Mouse (Mus musculus) brain, embryonic 18.5 days (tissue): ENCODE measurements at regions not wholly inside any gene's neighbourhood (a gene's known extent, or its start where the extent isn't known, plus 50 kb on each side); places are given as distances from the start of the nearest gene placed in this dataset.
"Not testable (repeated sequence)": the region's sequence is repeated elsewhere in the genome, so short reads cannot be mapped to it uniquely, and the experiment has no call there.

Source experiments
- DNase-seq: peaks from one replicate; pipeline ENCODE4 v3.0.0-alpha.2; 2012; ENCODE audit warnings: low read depth, low spot score

DNA sequence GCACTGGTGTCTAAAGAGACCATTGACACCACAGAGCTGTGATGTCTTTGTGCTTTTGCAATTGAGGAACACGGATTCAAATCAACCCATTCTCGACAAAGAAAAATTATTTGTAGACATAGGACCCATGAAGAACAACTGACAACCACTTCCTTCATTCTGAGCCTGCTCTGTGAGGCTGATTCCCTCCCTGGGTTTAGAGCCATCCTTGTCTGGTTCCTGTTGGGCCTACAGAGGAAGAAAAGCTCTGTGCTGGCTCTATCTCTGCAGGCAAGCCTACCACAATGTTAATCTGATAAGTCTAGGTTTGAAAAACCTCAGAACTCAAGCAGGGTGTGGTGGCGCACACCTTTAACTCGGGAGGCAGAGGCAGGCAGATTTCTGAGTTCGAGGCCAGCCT lies 84.2 kb upstream of the Tbl1xr1 start:
- no peak for DNase-seq

DNA sequence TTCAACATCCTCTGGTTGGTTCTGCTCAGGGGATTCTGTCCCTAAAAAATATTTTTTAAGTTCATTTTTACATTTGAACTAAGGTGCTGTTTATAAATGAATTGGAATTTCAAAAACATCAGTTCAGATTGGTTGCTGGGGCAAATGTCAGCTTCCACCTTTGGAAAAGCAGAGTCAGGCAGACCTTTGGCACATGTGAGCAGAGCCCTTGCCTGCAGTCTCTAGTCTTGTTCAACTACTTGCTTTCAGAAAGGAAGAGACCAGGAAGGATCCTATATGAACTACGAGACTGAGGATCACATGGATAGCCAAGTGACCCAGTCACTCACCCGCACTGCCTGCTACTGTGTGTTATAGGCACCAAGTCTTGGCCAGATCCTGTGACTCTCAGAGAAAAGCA lies 82.5 kb upstream of the Tbl1xr1 start:
- DNase-seq = no peak

DNA sequence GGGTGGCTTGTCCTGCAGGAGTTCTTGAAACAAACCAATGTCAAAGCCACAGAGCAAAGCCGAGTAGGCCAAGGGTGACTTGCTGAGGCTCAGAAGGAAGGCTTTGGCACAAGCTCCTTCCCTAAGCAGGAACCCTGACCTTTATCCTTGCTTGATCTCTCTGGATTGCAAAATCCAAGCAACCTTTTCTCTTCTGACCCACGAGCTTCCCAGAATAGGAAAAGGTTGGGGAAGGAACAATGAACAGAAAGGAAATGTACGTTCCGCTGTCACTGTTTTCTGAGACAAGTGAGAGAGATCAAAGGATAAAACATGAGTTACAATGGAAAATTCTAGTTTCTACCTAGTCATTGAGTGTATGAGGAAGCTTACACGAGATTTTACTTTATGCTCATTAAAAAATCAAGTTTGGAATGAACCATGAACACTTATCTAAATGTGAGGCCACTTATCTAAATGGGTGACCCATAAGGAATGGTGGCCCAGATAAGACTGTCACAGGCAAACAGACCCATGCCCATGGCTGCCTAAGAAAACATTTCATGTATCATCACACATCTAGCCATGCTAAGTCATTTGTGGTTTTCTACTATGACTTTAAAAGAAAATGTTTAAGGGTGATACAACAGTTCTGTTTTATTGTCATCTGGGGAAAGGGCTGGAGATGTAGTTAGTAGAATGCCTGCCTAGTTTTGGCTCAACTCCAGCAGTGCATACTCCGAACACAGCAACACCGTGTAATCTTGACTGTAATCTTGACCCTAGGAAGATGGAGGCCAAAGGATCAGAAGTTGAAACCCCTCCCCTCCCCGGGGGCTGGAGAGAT lies 80.7 kb upstream of the Tbl1xr1 start:
- DNase-seq = no peak

DNA sequence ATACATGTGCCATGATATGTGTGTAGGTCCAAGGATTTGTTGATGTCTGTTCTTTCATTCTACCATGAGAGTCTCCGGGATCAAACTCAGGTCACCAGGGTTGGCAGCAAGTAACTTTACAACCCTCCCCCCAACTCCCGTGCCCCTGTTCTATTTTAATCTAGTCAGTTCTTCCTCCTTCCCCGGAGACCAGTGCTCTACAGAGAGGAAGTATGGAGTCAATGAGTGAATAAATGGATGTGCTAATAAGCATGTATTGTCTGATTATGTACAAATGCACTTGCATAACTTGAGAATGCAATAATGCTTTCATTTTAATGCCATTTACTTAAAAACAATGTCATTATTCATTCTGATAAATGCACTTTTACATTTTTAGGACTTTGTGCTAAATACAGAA lies 79.1 kb upstream of the Tbl1xr1 start:
- no peak for DNase-seq

DNA sequence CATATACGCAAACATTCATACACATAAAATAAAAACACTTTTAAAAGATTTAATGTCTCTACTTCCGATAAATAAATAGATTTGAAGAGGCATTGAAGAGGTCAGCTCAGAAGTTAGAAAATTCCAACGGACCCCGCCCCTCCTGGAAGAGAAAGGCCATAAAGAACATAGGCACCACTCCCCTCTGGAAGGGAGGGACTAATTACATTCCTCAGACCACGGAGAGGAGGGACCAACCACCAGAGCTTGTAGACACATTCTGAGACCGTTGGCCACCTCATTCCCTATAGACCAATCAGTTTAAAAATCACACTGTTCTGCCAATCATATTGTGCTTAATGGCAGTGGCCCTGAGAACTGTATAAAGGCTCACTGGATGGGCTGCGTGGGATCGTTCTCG lies 71.0 kb upstream of the Tbl1xr1 start:
- no peak for DNase-seq

DNA sequence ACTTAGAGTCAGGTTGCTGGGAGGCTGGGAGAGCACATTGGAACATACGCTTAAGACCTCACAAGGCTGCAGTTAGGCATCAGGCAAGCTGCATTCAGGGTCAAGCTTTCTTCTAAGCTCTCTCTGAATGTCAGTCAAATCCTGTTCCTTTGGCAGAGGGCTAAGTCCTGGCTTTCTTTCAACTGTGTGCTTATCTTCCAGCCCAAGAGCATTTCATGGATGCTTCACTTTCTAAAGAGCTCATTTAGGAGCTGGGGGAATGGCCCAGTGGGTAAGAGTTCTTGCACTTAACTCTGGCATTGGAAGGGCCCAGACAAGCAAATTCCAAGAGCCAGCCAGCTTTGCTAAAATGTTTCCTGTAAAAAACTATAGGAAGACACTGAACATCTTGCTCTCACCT lies 70.3 kb upstream of the Tbl1xr1 start:
- DNase-seq = peak; percentile 4

DNA sequence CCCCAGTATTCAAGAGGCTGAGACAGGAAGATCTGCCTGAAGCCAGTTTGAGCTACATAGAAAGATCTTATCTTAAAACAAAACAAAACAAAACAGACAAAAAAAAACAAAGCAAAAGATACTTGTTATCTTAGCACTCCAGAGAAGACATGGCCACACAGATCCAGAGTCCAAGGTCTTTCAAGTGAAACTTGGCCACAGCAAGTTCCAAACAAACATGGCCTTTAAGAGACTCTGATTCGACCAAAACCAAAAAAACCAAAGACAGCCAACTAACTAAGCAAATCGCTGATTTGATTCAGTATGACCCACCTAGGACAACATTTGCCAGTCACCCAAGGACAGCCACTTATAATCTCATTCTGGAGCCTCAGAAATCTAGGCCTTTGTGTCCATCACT lies 69.8 kb upstream of the Tbl1xr1 start:
- DNase-seq = no peak

DNA sequence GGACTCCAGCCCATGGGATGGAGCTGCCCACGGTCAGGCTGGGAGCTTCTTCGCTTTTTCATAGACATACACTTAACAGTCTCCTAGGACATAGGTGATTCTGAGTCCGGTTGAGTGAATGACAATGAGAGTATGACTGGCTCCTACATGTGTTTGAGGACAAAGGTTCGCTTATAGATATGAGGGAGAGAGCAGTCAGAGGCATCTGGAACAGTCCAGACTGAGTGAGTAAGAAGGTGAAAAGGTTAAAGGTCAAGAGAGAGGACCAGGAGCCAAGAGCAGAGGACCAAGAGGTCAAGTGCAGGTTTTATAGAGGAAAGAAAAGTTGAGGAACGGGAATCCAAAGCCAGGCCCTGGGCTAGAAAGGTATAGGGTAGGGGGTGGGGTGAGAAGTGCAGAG lies 68.7 kb upstream of the Tbl1xr1 start:
- no peak for DNase-seq

DNA sequence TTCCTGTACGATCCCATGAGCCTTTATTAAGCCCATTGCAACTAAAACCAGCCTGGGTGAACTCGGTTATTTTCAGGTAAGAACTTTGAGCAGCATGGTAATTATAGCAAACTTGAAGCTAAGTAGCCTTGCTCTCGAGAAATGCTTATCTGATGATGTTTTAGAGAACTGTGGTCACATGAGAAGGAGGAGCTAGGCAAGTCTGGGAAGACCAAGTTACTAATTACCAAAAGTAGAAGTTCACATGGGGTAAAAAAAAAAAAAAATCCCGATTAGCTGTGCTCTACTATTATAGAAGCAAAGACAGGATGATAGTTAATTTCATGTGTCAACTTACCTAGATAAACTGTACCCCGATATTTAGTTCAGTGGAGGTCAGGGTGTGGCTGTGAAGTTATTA lies 68.0 kb upstream of the Tbl1xr1 start:
- no peak for DNase-seq

DNA sequence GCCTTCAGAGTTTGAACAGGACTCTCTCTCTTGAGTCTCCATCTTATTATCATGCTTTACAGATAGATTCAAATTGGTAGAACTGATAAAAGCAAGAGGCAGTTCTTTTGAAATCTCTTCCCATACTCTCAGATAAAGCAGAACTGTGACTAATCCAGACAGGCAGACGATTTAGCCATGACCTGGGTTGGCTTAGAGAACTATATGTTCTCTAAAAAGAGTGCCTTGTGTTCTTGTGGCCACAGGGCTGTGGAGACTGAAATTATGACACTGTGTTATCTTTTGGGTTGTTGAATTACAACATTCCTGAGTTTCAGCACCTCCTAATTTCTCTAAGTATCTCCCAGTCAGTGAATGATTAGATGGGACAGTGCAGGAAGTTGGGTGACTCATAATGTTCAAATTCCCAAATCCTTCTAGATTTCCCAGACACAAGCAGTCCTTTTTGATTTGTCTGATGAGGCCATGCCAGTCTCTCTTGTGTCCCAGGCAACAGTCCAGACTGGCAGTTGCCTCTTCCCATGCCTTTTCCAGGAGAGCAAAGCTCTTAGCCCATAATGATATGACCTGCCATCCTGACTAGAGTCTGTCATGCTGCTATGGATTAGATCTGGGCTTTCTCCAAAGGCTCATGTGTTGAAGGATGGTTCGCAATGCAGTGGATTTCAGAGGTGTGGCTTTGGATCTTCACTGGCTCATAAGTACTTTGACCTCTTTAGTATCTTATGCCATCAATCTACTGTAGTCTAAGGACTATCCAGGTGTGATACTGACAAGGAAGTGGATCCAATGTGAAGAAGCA lies 66.4 kb upstream of the Tbl1xr1 start:
- no peak for DNase-seq

DNA sequence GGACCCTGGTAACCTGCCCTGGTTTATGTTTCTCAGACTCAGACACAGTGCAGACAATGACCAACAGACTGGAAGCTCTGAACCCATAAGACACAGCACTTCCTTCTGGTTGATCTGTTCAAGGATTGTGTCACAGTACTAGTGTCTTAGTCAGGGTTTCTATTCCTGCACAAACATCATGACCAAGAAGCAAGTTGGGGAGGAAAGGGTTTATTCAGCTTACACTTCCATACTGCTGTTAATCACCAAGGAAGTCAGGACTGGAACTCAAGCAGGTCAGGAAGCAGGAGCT lies 65.8 kb upstream of the Tbl1xr1 start:
- DNase-seq = not testable (repeated sequence)

DNA sequence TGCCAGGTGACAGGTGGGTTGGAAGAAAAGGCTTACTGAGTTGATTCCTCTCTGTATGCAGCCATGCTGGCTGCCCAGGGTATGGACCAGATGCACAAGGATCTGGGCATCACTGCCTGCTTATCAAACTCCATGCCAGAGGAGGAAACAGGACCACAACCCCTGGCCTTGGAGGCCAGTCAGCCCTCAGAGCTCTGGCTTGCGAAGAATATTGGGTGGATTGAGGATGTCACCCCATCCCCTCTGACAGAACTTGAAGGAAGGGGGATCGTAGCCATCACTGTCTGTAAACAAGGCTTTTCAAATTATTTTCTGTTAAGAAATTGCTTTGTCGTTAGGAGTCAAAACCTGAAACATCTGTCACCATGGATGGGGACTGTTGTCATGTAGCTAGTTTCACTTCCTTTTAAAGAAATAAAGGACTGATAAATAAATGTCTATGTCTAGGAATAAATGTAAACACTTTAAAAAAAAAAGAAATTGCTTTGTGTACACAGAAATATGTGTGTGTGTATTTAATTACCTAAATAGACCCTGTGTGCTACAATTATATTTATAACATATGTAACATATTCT lies 55.0 kb upstream of the Tbl1xr1 start:
- no peak for DNase-seq

DNA sequence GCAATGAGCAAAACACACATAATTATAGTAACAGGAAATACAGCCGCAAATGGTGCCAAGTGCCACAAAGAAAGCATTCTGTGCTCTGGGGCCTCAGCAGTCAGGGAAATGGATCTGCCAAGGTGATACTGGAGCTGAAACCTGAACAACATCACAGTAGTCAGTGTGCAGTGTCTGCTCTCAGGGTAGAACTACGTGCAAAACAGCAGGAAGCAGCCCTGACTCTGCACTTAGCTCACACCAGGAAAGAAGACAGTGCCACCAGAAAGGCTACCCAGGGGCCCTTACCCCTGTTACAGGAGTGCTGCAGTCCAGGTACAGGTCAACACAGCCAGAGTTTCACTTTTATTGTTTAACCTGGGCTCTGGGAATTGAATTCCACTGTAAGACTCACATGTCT lies 54.0 kb upstream of the Tbl1xr1 start:
- no peak for DNase-seq

DNA sequence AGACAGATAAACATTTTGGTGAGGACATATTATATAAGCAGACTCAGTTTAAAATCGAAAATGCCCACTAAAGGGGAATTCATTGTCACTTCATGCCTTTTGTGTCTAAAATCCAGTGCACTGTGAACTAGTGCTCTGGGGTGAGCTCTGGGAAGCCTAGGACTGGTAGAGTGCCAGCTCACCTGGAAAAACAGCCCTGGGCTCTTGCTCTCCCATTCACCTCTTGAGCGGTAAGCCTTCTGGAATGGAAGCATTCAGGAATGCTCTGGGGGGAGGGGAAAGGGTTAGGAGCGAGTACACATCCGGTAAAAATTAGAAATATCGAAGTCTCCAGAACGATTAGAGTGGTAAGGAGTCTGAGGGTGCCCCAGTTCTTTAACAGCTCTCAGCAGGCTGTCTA lies 53.4 kb upstream of the Tbl1xr1 start:
- DNase-seq = no peak

DNA sequence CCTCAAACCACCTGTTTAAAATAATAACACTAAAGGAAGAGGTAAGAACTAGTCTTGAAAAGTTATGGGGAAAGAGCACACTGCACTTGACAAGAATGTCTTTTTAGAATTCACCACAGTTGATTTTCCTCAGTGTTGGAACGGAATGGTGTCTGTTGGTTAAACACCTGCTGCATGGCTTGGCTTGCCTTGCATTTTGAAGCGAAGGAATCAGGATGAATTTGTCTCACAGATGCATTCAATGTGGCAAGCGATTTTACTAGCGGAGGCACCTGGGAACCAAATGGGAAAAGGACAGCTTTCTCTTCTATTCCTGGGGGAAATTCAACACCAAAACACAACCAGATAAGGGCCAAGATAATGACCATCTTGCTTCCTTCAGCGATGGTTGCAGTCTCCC lies 52.9 kb upstream of the Tbl1xr1 start:
- DNase-seq = peak; percentile 14

DNA sequence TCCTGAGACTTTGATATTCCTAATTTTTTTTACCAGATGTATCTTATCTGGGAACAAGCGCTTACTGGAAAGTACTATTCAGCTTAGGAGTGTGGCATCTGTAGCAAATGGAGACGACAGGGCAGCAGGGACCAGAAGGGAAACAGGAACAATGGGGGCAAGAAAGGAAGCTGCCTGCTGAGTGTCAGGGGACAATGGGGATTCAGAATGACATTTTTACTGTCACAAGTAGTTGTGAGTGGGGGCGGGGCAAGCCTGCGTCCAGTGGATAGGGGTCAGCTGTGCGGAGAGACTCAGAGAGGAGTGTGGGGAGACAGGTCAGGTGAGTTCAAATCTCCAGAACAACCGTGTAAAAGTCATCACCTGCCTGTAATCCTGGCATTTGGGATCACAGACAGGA lies 52.3 kb upstream of the Tbl1xr1 start:
- DNase-seq = no peak

DNA sequence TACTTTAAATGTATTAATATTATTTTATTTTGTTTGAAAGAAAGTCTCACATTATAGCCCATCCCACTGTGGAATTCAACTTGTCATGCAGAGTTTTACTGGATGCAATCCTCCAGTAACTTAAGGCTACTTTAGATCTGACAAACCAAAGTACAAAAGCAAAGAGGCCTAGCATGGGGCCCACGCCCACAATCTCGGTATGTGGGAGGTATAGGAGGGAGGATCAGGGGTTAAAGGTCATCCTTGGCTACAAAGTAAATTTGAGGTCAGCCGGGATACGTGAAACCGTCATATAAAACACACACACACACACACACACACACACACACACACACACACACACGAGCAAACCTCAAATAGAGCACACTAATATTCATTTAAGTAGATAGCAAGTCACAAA lies 51.3 kb upstream of the Tbl1xr1 start:
- DNase-seq = no peak

DNA sequence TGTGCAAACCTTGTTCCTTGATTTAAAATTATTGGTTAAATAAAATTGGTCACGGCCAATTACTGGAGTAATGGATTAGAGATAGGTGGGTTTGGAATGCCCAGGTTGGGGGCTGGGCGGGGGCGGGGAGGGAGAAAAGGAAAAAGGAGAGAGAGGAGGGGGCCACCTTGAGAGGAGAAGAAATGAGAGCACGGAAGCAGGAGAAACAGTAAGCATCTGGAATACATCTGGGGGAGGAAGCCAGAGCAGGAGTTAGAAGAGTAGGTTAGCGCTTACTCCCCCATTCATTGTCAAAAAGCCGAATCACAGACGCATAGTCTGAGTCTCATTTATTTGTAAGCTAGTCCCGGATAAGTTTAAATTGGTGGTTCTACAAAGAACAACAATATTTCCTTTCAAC lies 50.8 kb upstream of the Tbl1xr1 start:
- no peak for DNase-seq
